Mouse (Mus musculus) monocyte, adult 59 days (primary cell): ENCODE results near the gene Olfr59. TPM values are rescaled to one million over a fixed set of nuclear protein-coding genes. Genes with fewer than 3 reads are reported as not detected.

Source experiments
- total RNA-seq, 2 experiments: library from RNA; stranded (reverse); gene quantifications; one replicate each; pipeline ENCODE4 v1.2.4; 2023

Gene Olfr59
- total RNA-seq: not detected

DNA sequence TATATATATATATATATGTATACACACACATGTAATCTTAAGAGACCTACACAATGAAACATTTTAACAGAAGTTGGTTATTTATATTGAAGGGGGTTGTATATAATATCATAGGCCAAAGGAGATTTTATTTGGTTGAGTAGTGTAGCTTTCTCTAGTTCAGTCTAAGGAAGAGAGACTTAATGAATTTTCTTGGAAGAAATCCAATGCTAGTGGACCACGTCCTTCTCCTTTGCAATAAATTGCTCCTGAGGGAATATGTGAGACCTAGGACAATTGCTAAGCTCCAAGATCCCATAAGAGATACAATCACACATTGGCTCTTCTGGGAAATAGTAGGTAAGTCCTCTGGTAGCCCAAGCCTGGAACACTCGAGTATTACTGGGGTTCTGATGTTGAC lies at the start of gene Olfr59:
TSS of gene Olfr59 (plus strand) at position 301 of the 400 bp plus-strand sequence.

DNA sequence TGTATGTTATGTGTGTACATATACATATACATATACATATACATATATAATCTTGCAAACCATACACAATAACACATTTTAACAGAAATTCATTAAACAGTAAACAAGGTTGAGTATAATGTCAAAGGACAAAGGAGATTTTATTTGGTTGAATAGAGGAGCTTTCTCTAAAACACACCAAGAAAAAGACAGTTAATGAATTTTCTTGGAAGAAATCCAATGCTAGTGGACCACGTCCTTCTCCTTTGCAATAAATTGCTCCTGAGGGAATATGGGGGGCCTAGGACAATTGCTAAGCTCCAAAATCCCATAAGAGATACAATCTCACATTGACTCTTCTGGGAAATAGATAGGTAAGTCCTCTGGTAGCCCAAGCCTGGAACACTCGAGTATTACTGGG lies 24.0 kb upstream of the Olfr59 start, which contains the start of gene Olfr406:
TSS of gene Olfr406 (plus strand) at position 301 of the 400 bp plus-strand sequence.

DNA sequence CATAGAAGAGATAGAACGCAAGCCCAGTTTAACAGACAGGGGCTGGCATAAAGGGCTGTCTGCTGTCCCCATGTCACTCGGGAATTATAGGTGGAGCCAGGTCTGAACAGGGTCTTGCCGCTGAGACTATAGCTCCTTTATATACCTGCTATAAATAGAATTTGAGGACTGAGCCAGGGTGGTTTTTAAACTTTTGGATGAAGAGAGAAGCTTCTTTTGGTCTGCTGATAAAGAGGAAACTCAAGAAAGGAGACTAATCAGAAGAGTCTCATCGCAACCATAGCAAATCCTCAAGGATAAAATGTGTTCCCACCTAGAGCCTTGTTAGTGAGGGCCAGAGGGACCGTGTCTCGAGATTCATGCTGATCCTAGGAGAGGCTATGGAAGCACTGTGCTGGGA lies 54.4 kb downstream of the Olfr59 start, which contains the start of gene Olfr410:
TSS of gene Olfr410 (minus strand) at position 101 of the 400 bp plus-strand sequence.

Other genes with a start within 250 kb of the Olfr59 start
- gene Olfr139, start 227.2 kb upstream of the Olfr59 start, total RNA-seq: not detected
- gene Olfr399, start 227.1 kb upstream of the Olfr59 start, total RNA-seq: not detected
- gene Zfp616, start 213.8 kb upstream of the Olfr59 start, total RNA-seq: not detected
- not detected for gene Olfr401, start 170.0 kb upstream of the Olfr59 start, total RNA-seq
- gene Olfr402, start 130.2 kb upstream of the Olfr59 start, total RNA-seq: not detected
- not detected for gene Olfr403, start 97.5 kb upstream of the Olfr59 start, total RNA-seq
- not detected for gene Olfr43, start 72.4 kb upstream of the Olfr59 start, total RNA-seq
- gene Olfr406, start 23.9 kb upstream of the Olfr59 start, total RNA-seq: not detected
- not detected for gene Olfr410, start 54.3 kb downstream of the Olfr59 start, total RNA-seq
- gene Olfr411, start 68.9 kb downstream of the Olfr59 start, total RNA-seq: under 1 TPM in 1 of 2 experiments, not detected in 1; 0.47 TPM
- not detected for gene Olfr412, start 78.3 kb downstream of the Olfr59 start, total RNA-seq